Mouse (Mus musculus) activated CD4-positive, CD25-positive, alpha-beta regulatory T cell, adult 9 weeks (primary cell): ENCODE results near the gene Olfr1. TPM values are rescaled to one million over a fixed set of nuclear protein-coding genes. Genes with fewer than 3 reads are reported as not detected.

ENCODE experiments used
- polyA plus RNA-seq: library from polyadenylated mRNA; unstranded; fragments of 100-300 nt; shearing (Covaris generic); gene quantifications from one replicate; pipeline ENCODE4 v1.2.1, GENCODE M21; 2017

Olfr1 gene
- not detected for polyA plus RNA-seq

GRCm38 (mm10) chr11:73399514-73399913 lies at the start of gene Olfr1:
TSS of gene Olfr1 (minus strand) at chr11:73399614.

DNA sequence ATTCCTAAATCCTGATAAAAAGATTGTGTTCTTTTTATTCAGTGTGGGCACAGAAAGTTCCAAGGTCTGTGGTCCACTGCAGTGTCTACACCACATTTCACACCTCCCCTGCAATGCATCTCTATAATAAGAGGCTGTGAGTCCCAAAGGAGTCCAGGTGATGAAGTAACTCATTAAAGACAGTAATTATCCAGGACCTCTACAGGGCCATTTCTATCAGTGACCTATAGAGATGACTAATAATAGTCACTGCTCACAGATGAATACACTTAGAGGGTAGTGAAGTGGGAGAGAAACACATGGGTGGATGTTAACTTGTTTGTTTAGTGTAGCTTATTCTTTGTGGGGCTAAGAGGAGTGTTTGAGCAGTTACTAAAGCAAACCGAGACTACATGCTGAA lies 29.0 kb upstream of the Olfr1 start, which contains the start of gene Olfr378:
Gene Olfr378 (minus strand): TSS at position 101 of the 400 bp plus-strand sequence.

GRCm38 (mm10) chr11:73370946-73371345 lies 28.5 kb downstream of the Olfr1 start, which contains the start of gene Olfr376:
TSS of gene Olfr376 (plus strand) at chr11:73371246.

GRCm38 (mm10) chr11:73350483-73350882 lies 48.9 kb downstream of the Olfr1 start, which contains the start of gene Olfr20:
TSS of gene Olfr20 (plus strand) at chr11:73350783.

Other genes starting within 250 kb of the Olfr1 start
- 0.11 TPM for gene P2rx5, start 239.2 kb downstream of the Olfr1 start, polyA plus RNA-seq
- gene Emc6, start 222.6 kb downstream of the Olfr1 start, polyA plus RNA-seq: 50.3 TPM
- 30.7 TPM for gene Tax1bp3, start 222.5 kb downstream of the Olfr1 start, polyA plus RNA-seq
- 14.2 TPM for gene Ctns, start 200.6 kb downstream of the Olfr1 start, polyA plus RNA-seq
- 7.7 TPM for gene Shpk, start 200.2 kb downstream of the Olfr1 start, polyA plus RNA-seq
- not detected for gene Trpv1, start 165.3 kb downstream of the Olfr1 start, polyA plus RNA-seq
- gene Trpv3, start 132.2 kb downstream of the Olfr1 start, polyA plus RNA-seq: not detected
- gene Aspa, start 70.0 kb downstream of the Olfr1 start, polyA plus RNA-seq: not detected
- not detected for gene Gm49340, start 69.9 kb downstream of the Olfr1 start, polyA plus RNA-seq
- gene Spata22, start 69.9 kb downstream of the Olfr1 start, polyA plus RNA-seq: not detected
- gene Olfr20, start 48.8 kb downstream of the Olfr1 start, polyA plus RNA-seq: not detected
- not detected for gene Olfr376, start 28.4 kb downstream of the Olfr1 start, polyA plus RNA-seq
- not detected for gene Olfr378, start 28.9 kb upstream of the Olfr1 start, polyA plus RNA-seq
- gene Olfr380, start 57.9 kb upstream of the Olfr1 start, polyA plus RNA-seq: 0.18 TPM
- not detected for gene Olfr381, start 92.0 kb upstream of the Olfr1 start, polyA plus RNA-seq
- gene Olfr382, start 117.6 kb upstream of the Olfr1 start, polyA plus RNA-seq: not detected
- gene Olfr385, start 193.4 kb upstream of the Olfr1 start, polyA plus RNA-seq: not detected
- not detected for gene Olfr384, start 199.0 kb upstream of the Olfr1 start, polyA plus RNA-seq